Mouse (Mus musculus) cerebellum, postnatal 14 days (tissue): ENCODE measurements around the gene Hoxd3.

Source experiments
- DNase-seq, 2 experiments: peaks; one replicate each; pipeline ENCODE4 v3.0.0; 2021; ENCODE audit warnings: mixed read lengths in 2 of 2

Gene Hoxd3

DNA sequence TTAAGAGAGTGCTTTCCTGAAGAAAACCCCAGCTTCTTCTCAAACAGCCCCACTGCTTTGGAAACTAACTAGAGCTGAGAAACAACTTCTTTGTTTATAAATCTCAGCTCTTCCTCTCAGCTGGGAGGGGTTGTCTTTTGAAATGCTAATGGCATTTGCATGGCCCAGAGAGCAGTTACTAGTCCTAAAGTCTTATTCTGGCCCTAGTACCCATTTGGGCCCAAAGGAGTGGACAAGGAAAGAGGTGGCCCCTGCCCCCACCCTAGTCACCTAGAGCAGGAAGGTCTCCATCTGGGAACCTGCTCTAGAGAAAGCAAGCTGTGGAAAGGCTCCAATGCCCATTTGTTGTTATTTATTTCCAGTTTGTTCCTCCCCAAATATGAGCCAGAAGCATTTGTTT lies 19.3 kb downstream of the Hoxd3 start:
- no peak for DNase-seq

GRCm38 (mm10) chr2:74731799-74732512 lies 20.2 kb downstream of the Hoxd3 start:
- no peak for DNase-seq

DNA sequence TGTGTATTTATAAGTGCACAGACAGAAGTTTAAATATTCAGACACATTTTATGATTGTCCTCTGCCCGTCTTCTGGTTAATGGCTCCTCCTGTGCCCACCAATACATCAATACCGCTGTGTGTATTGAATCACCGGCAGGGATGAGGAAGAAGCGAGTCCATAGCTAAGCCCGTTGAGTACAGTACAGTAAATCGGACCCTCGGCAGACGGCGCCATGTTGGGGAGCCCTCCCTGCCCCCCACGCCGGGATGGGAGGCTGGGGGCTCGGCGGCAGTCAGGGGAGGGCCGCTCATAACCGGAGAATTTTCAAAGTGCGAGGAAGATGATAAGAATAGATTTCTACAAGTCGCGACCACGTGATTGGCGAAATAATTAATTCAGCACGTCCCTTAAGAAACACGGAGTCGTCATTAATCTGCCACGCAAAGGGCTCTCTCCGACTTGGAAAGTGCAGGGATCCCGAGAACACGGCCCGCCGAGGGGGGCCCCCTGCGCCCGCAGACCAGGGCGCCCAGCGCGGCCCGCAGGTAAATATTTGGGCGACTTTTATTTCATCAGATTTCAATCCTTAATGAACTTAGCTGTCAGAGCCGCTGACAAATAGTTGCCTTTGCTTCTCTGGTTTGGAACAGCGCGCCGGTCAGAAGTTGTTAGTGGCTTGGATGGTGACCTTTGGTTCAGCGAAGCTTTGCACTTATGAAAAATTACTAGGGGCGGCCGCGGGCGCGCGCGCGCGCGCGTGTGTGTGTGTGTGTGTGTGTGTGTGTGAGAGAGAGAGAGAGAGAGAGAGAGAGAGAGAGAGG lies 21.0 kb downstream of the Hoxd3 start:
- no peak for DNase-seq

GRCm38 (mm10) chr2:74733317-74733661 lies 21.6 kb downstream of the Hoxd3 start:
- no peak for DNase-seq

DNA sequence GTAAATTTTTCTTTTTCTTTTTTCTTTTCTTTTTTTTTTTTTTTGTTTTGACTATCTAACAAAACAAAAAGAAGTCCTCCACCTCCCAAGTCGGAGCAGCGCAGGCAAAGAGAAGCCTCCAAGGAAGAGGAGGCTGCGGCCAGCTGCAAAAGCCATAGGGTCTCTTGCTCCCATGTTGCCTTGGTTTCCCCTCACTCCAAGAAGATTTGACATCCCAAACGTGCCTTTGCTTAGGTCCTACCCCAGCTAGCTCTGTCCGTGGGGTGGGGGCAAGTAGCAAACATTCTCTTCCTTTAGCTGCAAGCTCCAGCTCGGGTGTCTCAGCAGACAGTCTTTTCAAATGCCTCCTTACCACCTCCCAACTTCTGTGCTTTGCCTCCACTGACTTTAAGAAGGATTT lies 22.0 kb downstream of the Hoxd3 start:
- DNase-seq: no peak

DNA sequence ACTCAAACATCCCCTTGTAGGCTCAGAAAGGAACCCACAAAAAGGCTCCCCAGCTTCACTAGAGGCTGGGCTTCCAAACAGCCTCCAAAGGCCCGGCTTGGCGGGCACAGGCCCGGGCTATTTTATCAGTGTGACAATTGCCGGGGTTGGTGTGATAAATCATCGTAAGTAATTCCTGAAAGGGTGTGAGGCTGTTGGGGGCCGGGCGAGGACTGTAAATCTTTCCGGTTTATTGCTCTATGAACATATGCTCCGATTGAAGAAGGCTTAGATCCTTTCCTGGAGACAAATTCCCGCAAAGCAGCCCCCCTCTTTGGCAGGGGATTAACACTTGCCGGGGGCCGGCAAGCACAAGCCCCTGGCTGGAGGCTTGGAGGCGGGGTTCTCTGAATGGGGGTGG lies 22.7 kb downstream of the Hoxd3 start:
- no peak for DNase-seq

GRCm38 (mm10) chr2:74734996-74735811 lies 23.5 kb downstream of the Hoxd3 start:
- no peak for DNase-seq

GRCm38 (mm10) chr2:74735851-74736687 lies 24.3 kb downstream of the Hoxd3 start:
- DNase-seq: no peak

DNA sequence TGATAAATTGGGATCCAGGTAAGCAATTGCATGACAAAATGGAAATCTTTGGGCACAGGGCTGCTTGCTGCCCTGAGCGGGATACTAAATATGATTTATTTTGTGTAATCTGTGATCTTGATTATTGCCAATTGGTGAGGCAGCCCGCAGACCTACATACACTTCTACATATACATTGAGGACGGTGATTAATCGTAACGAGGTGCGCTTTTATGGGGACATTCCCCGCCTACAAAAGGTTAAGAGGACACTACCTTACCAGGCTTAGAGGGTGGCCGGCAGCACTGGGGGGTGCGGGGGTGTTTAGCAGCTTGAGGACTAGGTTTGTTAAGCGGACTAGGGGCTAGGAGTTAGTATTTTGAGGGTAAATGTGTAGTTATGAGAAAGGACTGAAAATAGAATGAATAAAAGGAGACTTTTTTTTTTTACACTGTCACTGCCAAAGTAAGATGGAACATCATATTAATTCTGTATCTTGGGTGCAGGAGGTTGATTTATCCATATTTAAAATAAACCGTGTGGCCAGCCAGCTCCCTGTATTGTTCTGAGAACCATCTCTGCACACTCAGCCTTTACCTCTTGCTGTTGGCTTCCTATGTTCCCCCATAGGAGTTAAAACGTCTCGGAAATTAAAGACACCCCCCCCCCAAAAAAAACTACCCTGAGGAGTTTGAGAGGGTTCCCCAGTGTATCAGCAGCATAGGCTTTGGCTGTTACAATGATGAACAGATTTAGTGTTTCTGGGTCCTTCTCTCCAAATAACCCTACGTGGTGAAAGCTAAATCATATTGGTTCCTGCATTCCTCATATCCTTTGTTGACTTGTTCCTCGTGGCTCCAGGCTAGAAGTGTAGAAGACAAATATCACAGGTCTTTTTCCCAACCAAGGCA lies 25.2 kb downstream of the Hoxd3 start:
- no peak for DNase-seq

DNA sequence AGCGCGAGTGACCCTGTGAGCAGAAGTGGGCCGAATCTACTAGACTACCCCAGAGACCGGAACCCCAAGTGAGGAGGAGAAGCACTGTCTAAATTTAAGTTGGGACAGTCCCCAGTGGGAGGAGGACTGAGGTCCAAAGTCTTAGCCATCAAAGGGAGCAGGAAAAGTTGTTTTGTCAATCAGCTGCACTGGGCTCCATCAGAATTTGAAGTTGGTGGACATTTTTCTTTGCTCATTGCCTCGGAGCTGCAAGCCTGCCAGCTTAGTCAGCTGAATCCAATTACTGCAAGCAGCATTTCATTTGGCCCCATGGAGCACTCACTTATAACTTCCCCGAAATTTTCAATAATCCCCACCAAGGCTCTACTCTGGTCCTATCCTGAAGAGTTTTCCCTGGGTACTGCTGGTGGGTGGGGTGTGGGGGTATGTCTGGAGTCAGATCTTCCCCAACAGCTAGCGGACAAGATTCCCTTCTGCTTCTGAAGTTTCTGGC lies 25.9 kb downstream of the Hoxd3 start:
- no peak for DNase-seq

GRCm38 (mm10) chr2:74738623-74739475 lies 27.1 kb downstream of the Hoxd3 start:
- no peak for DNase-seq

- no peak for DNase-seq
These were observed 27.7 kb downstream of the Hoxd3 start for GRCm38 (mm10) chr2:74739476-74739800.

GRCm38 (mm10) chr2:74739869-74740268 lies 28.1 kb downstream of the Hoxd3 start:
- no peak for DNase-seq

DNA sequence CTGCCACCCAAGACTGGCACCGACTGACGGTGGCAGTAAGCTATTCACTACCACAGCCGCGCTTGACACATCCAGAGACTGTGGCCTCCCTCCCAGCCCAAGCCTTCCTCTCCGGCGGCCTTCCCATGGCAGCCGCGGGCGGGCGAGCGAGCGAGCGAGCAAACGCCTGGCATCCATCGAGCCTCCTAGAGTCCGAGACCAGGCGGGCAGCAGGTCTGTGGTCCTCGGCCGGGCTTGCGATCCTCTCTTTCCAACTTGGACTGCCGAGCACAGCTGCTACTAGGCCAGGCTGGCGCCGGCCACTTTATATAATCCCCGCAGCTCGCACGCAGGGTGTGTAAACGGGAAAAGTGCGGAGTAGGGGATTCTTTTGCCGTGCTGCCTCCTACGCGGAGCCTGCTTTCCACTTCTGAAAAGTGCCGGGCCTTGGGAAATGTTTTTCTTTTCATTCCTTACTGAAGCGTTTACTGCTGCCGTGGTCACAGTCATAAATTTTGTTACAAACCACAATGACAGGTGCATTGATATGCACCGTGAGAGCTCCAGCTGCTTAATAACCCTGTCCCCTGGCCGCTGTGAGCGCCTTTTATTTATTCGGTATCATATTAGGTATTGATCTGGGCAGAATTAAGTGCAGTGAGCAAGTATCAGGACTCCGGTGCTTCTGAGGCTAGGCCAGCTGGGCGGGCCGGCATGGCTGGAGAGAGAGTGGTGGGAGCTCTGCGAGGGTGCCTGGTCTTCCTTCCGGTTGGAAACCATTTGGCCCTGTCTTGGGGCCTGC lies 28.8 kb downstream of the Hoxd3 start:
- DNase-seq: no peak

DNA sequence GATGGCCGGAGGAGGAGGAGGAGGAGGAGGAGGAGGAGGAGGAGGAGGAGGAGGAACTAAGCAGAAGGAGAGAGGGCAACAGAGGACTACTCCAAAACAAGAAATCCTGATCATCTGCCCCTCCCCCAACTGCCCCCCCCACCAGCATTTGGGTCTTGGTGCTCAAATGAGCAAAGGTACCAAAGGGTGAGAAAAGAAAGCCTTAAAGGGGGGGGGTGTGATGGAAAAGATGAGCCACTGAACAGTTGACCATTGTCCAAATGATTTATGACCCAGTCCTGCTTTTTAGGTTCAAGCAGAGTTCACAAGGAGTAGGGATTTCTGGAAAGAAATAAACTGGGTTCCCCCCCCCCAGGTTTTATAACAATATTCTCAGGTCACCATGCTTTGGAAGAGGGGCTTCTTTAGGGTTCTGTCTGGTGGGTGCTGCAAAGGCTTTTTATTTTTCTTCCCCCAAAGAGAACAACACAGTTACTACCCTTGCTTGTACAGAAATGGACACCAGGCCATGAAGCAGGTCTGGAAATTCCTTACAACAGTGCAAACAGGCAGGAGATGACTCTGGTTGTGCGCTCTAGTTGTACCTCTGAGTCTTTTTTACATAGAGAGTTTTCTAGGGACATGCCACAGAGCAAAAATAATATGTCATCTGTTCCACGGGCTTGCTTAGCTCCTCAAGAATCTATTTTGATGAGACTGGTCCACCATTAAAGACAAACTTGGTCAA lies 29.7 kb downstream of the Hoxd3 start:
- DNase-seq: no peak

DNA sequence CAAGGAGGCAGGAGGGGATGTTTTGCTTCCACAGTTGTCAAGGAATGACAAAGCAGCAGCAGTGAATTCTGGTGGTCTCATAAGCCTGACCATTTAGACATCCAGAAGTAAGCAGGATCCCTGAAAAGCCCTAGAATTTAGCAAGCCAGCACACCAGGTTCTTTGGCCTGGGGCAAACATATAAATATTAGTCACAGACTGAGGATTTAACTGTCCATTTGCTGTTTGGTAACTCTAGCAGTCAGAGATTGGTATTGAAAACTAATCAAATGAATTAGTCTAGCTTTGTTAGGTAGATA lies 30.2 kb downstream of the Hoxd3 start:
- DNase-seq: no peak

- no peak for DNase-seq
These were observed 34.0 kb downstream of the Hoxd3 start for GRCm38 (mm10) chr2:74745540-74746297.

- no peak for DNase-seq
These were observed 34.7 kb downstream of the Hoxd3 start for GRCm38 (mm10) chr2:74746298-74746921.
